Mouse (Mus musculus) testis, adult 2 months (tissue): ENCODE results near the gene Fignl1. TPM values are rescaled to one million over a fixed set of nuclear protein-coding genes. Genes with fewer than 3 reads are reported as not detected.

ENCODE experiments used
- H3K27ac ChIP-seq: fragments of 200-500 bp; 2 replicates; pipeline ENCODE4 v1.5.1; 2012; ENCODE audit warnings: low read depth, low read length; ENCODE audit not compliant: control insufficient read depth, insufficient read depth
- H3K27me3 ChIP-seq: fragments of 200-500 bp; 2 replicates; pipeline ENCODE4 v1.6.1; 2012; ENCODE audit warnings: mild to moderate bottlenecking, low read length, moderate library complexity; ENCODE audit not compliant: control insufficient read depth, insufficient read depth
- H3K36me3 ChIP-seq: fragments of 200-500 bp; 2 replicates; pipeline ENCODE4 v1.6.1; 2012; ENCODE audit warnings: mild to moderate bottlenecking, low read length; ENCODE audit not compliant: control insufficient read depth, insufficient read depth
- H3K4me1 ChIP-seq: fragments of 200-500 bp; 2 replicates; pipeline ENCODE4 v1.6.1; 2012; ENCODE audit warnings: low read length; ENCODE audit not compliant: control insufficient read depth, insufficient read depth
- H3K4me3 ChIP-seq: fragments of 200-500 bp; 2 replicates; pipeline ENCODE4 v1.5.1; 2012; ENCODE audit warnings: low read depth, mild to moderate bottlenecking, low read length, moderate library complexity, mixed read lengths; ENCODE audit not compliant: control insufficient read depth
- CTCF ChIP-seq: fragments of 200-500 bp; IDR thresholded peaks from 2 replicates; pipeline ENCODE4 v1.5.1; 2012; ENCODE audit warnings: low read depth, mild to moderate bottlenecking, inconsistent platforms, low read length, moderate library complexity; ENCODE audit not compliant: control insufficient read depth, insufficient read depth, insufficient replicate concordance
- POLR2A ChIP-seq: fragments of 200-500 bp; IDR thresholded peaks from 2 replicates; pipeline ENCODE4 v1.6.1; 2012; ENCODE audit warnings: low read depth, mild to moderate bottlenecking, inconsistent platforms, low read length, moderate library complexity; ENCODE audit not compliant: control insufficient read depth
- polyA plus RNA-seq: library from polyadenylated mRNA; depleted of rRNA; stranded (reverse); fragments of >200 nt; gene quantifications from 2 replicates; pipeline ENCODE4 v1.2.3, GENCODE M21; 2012

Fignl1 gene
- polyA plus RNA-seq, 1 experiment, result 21.1 TPM

DNA sequence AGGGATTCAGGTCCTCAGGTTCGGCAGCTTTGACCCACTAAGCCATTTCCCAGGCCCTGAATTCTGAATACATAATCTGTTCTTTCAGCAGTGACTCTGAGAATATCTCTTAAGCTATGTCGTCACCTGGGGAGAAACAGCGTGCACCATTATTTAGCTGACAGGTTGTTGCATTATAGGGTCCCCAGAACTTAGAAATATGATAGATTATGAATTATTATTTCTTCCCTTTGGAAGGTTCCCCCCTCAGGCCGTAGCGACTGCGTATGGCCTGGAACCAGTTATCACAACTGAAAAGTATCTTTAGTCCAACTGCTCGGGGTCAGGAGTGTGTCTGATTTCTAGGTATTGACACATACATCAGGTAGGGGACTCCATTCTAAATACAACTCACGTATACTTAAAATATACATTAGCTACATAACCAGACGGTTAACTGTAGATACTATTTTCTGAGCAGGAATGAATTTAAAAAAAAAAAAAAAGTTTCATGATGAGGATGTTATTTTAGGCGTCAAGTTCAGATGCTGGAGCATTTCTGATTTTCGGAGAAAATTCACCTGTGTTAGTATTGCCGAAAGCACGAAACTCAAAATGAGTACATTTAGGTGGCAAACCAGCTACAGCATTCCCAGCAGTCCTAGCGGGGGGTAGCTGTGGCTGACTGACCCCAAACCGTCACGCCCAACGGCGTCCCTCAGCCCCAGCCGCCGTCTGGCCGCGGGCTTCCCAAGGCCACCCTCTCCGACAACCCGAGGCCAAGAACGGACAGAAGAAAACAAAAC is 535 bp downstream of the Fignl1 start:
- peak overlapping the region; percentile 95 for H3K27ac ChIP-seq
- H3K4me3 ChIP-seq, result peak overlapping the region; percentile 90
- H3K36me3 ChIP-seq, result no peaks in the 10 kb centered on the region
- TF ChIP-seq POLR2A (no peak), CTCF (no peak; the same call in 1 of the 2 replicates)
- no peaks in the 10 kb centered on the region for H3K27me3 ChIP-seq
- peaks cover 2% of the 10 kb centered on the region for H3K4me1 ChIP-seq

DNA sequence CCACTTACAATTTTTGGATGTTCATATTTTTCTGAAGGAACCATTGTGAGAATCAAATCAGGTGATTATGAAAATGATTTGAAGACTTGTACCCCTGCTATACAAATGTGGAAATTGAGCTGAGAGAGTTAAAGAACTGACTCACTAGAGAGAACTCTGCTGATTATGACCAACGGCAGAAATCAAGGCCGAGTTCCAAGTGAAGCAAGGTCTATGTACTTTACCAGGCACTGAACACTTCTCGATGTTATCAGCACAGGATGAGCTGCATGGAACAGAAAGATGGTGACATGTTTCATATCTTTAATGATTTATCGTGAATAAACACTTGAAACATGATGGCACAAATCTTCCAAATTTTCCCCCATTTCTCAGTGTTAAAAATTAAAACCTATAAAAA is 2.8 kb downstream of the Fignl1 start:
- peaks cover 6% of the 10 kb centered on the region for H3K36me3 ChIP-seq
- no peak overlapping the region for H3K27ac ChIP-seq
- peaks cover 2% of the 10 kb centered on the region for H3K4me1 ChIP-seq
- TF ChIP-seq POLR2A (no peak), CTCF (no peak)
- H3K4me3 ChIP-seq, result no peak overlapping the region
- no peaks in the 10 kb centered on the region for H3K27me3 ChIP-seq

DNA sequence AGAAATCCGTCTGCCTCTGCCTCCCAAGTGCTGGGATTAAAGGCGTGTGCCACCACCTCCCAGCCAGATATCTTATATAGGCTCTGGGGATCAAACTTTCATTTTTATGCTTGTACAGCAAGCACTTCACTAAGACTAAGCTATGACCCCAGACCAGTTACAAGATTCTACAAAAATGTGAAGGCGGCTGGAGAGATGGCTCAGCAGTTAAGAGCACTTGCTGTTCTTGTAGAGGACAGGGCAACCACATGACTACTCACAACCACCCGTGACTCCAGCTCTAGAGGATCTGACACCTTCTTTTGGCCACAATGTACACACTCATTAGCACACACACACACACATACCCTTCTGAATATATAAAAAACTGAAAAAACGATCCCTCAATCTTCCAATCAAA is 4.3 kb downstream of the Fignl1 start:
- Histone ChIP-seq H3K27ac (no peak overlapping the region), H3K36me3 (peaks cover 6% of the 10 kb centered on the region), H3K4me3 (no peak overlapping the region), H3K27me3 (no peaks in the 10 kb centered on the region), H3K4me1 (peaks cover under 1% of the 10 kb centered on the region)
- no peak for TF ChIP-seq CTCF
- no peak for TF ChIP-seq POLR2A

DNA sequence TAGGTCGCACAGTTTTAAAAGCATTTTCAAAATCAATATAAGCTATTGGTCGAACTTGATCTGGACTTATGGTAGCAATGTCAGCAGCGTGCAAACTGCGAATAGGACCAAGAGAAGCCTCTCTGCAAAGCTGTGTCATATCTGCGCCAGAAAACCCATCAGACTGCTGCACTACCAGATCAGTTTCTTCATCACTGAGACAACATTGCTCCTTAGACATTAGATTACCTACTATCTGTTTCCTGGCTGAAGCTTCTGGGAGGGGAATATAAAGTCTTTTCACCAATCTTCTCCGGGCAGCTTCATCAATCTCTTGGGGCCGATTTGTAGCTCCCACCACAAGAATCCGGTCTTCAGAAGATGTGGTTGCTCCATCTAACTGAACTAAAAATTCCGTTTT is 7.7 kb downstream of the Fignl1 start:
- peaks cover 6% of the 10 kb centered on the region for H3K36me3 ChIP-seq
- no peak overlapping the region for H3K27ac ChIP-seq

DNA sequence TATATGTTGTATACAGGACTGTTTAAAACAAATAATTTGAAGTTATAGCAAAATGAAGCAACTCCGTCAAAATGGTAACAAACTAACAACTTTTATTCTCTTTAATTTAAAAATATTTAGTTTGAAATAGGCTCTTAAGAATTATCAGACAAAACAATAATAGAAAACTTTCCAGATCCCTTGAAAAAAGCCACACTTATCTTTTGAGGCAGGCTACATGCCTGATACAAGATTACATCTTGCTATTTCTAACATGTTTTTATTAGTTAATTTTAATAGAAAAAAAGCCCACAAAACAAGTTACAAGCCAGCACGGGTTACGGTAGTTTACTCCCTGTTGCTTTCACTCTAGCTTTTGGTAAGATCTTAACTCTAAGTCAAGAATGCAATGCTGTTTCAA is 8.5 kb downstream of the Fignl1 start:
- Histone ChIP-seq H3K36me3 (peaks cover 6% of the 10 kb centered on the region), H3K27ac (no peak overlapping the region), H3K4me1 (no peaks in the 10 kb centered on the region), H3K4me3 (no peak overlapping the region), H3K27me3 (no peaks in the 10 kb centered on the region)
- no peak for TF ChIP-seq POLR2A
- TF ChIP-seq CTCF, result no peak

More for the DNA sequence above, 7.7 kb downstream of the Fignl1 start:
- Histone ChIP-seq H3K27me3 (no peaks in the 10 kb centered on the region), H3K4me1 (no peaks in the 10 kb centered on the region), H3K4me3 (no peak overlapping the region)
- TF ChIP-seq POLR2A, result no peak
- no peak for TF ChIP-seq CTCF

DNA sequence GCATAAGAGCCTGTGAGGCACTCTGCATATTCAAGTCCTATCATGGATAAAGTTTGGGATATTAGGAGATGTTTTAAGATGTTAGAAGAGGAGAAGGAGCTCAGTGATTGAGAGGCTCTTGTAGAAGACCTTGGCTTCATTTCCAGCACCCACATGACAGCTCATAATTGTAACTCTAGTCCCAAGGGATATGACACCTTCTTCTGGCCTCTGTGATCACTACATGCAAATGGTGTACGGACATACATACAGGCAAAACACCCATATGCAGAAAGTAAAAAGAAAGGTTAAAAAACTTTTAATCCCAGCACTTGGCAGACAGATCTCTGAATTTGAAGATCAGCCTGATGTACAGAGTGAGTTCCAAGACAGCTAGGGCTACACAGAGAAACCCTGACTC is 10.1 kb downstream of the Fignl1 start:
- TF ChIP-seq POLR2A, result no peak
- no peak for TF ChIP-seq CTCF
- H3K36me3 ChIP-seq, result peaks cover 6% of the 10 kb centered on the region
- H3K27me3 ChIP-seq, result no peaks in the 10 kb centered on the region
- no peaks in the 10 kb centered on the region for H3K4me1 ChIP-seq
- H3K27ac ChIP-seq, result no peak overlapping the region
- no peak overlapping the region for H3K4me3 ChIP-seq

DNA sequence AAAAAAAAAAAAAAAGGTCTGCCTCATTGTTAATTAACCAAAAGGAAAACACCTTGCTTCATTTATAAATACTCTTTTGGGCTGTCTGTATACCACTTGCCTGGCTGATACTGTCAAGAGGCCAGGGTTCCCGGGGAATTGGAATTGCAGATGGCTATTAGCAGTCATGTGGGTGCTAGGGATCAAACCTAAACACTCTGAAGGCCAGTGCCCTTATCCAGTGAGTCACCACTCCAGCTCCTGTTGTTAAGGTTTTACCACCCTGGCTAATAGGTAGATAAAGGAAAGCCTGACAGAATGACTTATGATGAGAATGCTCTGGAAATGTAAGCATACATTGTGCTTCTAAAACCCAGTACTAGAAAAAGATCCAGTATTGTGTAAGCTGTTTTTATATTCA is 14.1 kb downstream of the Fignl1 start:
- H3K4me1 ChIP-seq, result no peaks in the 10 kb centered on the region
- H3K36me3 ChIP-seq, result no peaks in the 10 kb centered on the region
- H3K27ac ChIP-seq, result no peak overlapping the region
- TF ChIP-seq POLR2A (no peak), CTCF (no peak)
- no peaks in the 10 kb centered on the region for H3K27me3 ChIP-seq
- no peak overlapping the region for H3K4me3 ChIP-seq

DNA sequence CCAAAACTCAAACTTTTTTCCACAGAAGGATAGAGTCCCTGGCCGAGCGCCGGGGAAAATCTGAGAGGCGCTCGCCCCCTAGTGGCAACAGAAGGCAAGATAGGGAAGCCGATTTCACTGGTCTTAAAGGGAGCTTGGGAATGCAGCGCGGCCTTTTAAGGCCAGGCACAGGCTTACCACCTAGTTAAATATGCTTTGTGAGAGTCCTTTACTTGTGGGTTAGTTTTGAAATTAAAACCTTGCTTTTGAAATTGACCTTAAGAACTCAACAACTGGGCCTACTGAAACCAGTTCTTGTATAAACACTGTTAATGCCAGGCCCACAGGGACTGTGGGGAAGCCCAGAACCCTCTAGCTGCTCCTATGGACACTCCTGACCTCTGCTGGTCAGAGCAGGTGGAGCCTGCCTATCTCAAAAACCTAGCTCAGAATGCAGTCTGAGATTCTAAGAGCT is 20.2 kb downstream of the Fignl1 start:
- H3K4me3 ChIP-seq, result no peak overlapping the region
- no peak overlapping the region for H3K27ac ChIP-seq
- H3K36me3 ChIP-seq, result no peaks in the 10 kb centered on the region
- no peaks in the 10 kb centered on the region for H3K4me1 ChIP-seq
- TF ChIP-seq CTCF, result peak; percentile 72
- TF ChIP-seq POLR2A, result no peak
- no peaks in the 10 kb centered on the region for H3K27me3 ChIP-seq
